Mouse (Mus musculus) kidney, embryonic 15.5 days (tissue): Measurements from ENCODE around the gene Nemf. TPM values are rescaled to one million over a fixed set of nuclear protein-coding genes. Genes with fewer than 3 reads are reported as not detected.
"Not testable (repeated sequence)": the region's sequence is repeated elsewhere in the genome, so short reads cannot be mapped to it uniquely, and the experiment has no call there.

ENCODE experiments used
- ATAC-seq: fragments of 200-750 bp; cut with Nextera tagmentation; replicated peaks from 2 replicates; pipeline ENCODE4 v1.8.0; 2017; ENCODE audit warnings: moderate TSS enrichment; ENCODE audit not compliant: low FRiP score
- H3K27ac ChIP-seq: fragments of 300-500 bp; sonication (generic); 2 replicates; pipeline ENCODE4 v1.5.1; 2015; ENCODE audit warnings: mild to moderate bottlenecking, inconsistent platforms
- H3K27me3 ChIP-seq: fragments of 300-500 bp; sonication (generic); 2 replicates; pipeline ENCODE4 v1.6.1; 2015; ENCODE audit warnings: inconsistent platforms
- H3K36me3 ChIP-seq: fragments of 300-500 bp; sonication (generic); 2 replicates; pipeline ENCODE4 v1.6.1; 2015; ENCODE audit warnings: inconsistent platforms
- H3K4me1 ChIP-seq: fragments of 300-500 bp; sonication (generic); 2 replicates; pipeline ENCODE4 v1.6.1; 2015; ENCODE audit warnings: inconsistent platforms
- H3K4me2 ChIP-seq: fragments of 300-500 bp; sonication (generic); 2 replicates; pipeline ENCODE4 v1.6.1; 2015; ENCODE audit warnings: moderate library complexity, mild to moderate bottlenecking, inconsistent platforms
- H3K4me3 ChIP-seq: fragments of 300-500 bp; sonication (generic); replicated peaks from 2 replicates; pipeline ENCODE4 v1.5.1; 2015; ENCODE audit warnings: mild to moderate bottlenecking, inconsistent platforms
- H3K9ac ChIP-seq: fragments of 300-500 bp; sonication (generic); 2 replicates; pipeline ENCODE4 v1.6.1; 2015; ENCODE audit warnings: mild to moderate bottlenecking, inconsistent platforms
- H3K9me3 ChIP-seq: fragments of 300-500 bp; sonication (generic); replicated peaks from 2 replicates; pipeline ENCODE4 v1.6.1; 2016; ENCODE audit warnings: inconsistent platforms
- WGBS: fragments of 180-500 bp; shearing (Covaris S2); methylation state at CpG from one replicate; pipeline ENCODE4 v1.1.7; 2015; ENCODE audit warnings: mixed read lengths; 5-methylcytosine and 5-hydroxymethylcytosine counted together
- polyA plus RNA-seq: library from polyadenylated mRNA; unstranded; fragments of >200 nt; fragmentation: Nextera tagmentation; extraction: Ambion mirVana; gene quantifications from 2 replicates; pipeline ENCODE4 v1.2.1, GENCODE M21; 2015

The Nemf gene
- 87.0 and 91.6 TPM in 2 replicates for polyA plus RNA-seq

DNA sequence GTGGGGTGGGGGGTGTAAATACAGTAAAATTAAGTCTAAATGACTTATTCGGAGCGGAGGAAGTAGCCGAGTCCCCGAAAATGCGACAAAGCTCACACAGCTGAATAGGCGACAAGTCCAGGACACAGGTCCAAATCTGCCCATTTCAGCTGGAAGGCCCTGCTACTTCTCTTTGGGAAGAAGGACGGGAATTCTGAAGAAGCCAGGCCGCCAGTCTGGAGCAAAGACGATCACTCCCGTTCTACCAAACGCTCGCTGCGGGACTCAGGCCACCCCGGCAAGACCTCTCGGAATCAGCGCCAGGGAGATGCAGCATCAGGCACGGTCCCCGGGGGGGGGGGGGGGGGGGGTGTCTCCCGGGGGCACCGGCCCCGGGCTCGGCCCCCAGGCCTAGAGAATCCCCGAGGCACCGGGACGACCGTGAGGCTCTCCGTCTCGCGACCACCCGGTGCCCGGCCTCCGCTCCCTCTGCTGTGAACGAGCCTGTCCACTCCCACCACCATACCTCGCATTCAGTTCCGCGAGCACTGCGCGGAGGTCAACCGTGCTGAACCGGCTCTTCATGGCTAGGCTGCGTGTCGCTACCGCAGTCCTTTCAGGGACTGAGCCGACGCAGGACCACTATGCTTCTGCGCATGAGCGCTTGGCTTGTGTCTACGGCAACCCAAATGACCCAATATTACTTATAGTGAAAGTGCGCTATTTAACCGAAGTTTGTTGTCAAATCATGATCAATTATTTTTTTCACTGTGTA lies at the start of gene Nemf:
Nemf (minus strand) TSS at position 620 of the 754 bp plus-strand sequence.
- H3K4me2 ChIP-seq: peak within 1 kb of the TSS; percentile 76
- H3K9me3 ChIP-seq: no peaks in the 10 kb centered on the region
- peak within 1 kb of the TSS; percentile 81 for H3K4me3 ChIP-seq
- peak within 1 kb of the TSS; percentile 90 for H3K27ac ChIP-seq
- 1% methylated on average over 39 of the region's 50 CpGs for WGBS
- H3K4me1 ChIP-seq: peaks cover 10% of the 10 kb centered on the region
- peaks cover 28% of the 10 kb centered on the region for H3K36me3 ChIP-seq
- no peaks in the 10 kb centered on the region for H3K27me3 ChIP-seq
- ATAC-seq: peak; percentile 76
- H3K9ac ChIP-seq: peak within 1 kb of the TSS; percentile 88

DNA sequence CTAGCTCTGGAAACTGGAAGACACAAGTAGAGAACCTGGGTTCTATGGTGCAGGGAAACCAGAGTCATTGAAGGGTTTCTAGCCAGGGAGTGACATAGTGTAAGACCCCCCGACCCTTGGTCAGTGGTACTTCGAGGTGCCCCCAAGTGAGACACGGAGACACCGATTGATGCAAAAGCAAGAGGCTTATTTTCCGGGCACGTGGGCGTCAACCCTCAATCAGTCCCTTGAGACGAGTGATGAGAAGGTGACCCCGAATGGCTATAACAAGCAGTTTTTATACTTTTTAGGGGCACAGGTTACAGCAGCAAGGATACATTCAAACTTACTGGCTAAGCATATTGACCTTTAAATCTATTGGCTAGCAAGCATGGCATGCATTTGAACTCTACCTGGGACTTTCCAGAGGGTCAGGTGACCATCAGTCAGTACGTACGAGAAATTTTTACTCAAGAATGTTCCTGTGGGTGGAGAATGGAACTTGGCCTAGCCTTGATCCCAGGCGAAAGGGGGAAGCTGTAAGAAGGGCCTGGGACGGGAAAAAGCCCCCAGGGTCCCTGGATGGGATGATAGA lies 45.7 kb upstream of the Nemf start:
- H3K36me3 ChIP-seq: no peaks in the 10 kb centered on the region
- H3K27me3 ChIP-seq: no peaks in the 10 kb centered on the region
- WGBS: 83% methylated on average over 13 of the region's 13 CpGs
- no peak for ATAC-seq
- H3K9me3 ChIP-seq: no peaks in the 10 kb centered on the region
- H3K27ac ChIP-seq: no peak overlapping the region
- H3K4me3 ChIP-seq: no peak overlapping the region
- no peak overlapping the region for H3K4me2 ChIP-seq
- peaks cover 3% of the 10 kb centered on the region; the same call in 1 of the 2 replicates for H3K4me1 ChIP-seq
- no peak overlapping the region for H3K9ac ChIP-seq

DNA sequence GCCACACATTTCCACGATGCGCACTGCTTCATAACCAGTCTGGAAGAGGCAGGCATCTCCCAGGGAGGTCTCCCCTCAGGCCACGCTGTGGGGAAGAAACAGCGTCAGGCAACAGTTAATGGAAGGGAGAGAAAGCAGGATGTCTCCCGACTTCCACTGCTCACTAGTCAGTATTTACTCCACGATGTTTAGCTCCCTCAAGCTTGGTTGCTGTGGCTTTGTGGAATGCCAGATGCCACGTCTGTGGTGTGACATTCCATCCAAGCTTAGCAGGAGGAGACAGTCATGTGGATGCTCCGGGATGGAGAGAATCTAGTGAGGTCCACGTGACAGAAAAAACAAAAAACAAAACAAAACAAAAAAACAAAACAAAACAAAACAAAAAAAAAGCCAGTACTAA lies 45.1 kb upstream of the Nemf start:
- Histone ChIP-seq H3K4me2 (no peak overlapping the region), H3K9me3 (no peaks in the 10 kb centered on the region), H3K4me1 (peaks cover 3% of the 10 kb centered on the region; the same call in 1 of the 2 replicates), H3K27me3 (no peaks in the 10 kb centered on the region), H3K27ac (no peak overlapping the region), H3K9ac (no peak overlapping the region), H3K36me3 (no peaks in the 10 kb centered on the region), H3K4me3 (no peak overlapping the region)
- ATAC-seq: no peak
- 65% methylated on average over 9 of the region's 9 CpGs for WGBS

- Histone ChIP-seq H3K4me1 (peaks cover 3% of the 10 kb centered on the region; the same call in 1 of the 2 replicates), H3K4me3 (no peak overlapping the region), H3K27ac (no peak overlapping the region), H3K9me3 (no peaks in the 10 kb centered on the region), H3K36me3 (no peaks in the 10 kb centered on the region), H3K9ac (no peak overlapping the region), H3K4me2 (no peak overlapping the region), H3K27me3 (no peaks in the 10 kb centered on the region)
- WGBS: 14% methylated on average over 2 of the region's 2 CpGs
- ATAC-seq: no peak
Observed at GRCm38 (mm10) chr12:69400871-69401286, 43.9 kb upstream of the Nemf start.

DNA sequence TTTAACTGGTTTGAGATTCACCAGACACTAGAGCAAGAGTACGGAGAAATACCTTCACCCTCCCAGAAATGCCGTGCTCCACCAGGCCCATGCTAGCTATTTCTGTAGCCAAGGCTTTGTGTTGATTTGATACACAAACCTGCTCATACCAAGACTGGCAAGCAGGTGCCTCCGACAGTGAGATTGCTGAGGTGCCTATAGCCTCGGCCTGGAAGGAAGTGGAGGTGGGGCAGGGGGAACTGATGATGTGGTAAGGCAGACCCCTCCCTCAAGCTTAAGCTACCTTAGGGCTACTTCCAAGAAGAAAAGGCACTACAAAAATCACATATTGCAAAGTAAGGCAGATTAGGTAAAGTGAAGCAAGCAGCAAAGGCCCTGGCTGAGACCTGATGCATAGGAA lies 43.4 kb upstream of the Nemf start:
- peaks cover 3% of the 10 kb centered on the region; the same call in 1 of the 2 replicates for H3K4me1 ChIP-seq
- H3K4me3 ChIP-seq: no peak overlapping the region
- H3K27ac ChIP-seq: no peak overlapping the region
- no peak overlapping the region for H3K9ac ChIP-seq
- H3K4me2 ChIP-seq: no peak overlapping the region
- H3K36me3 ChIP-seq: no peaks in the 10 kb centered on the region
- 77% methylated on average over 4 of the region's 4 CpGs for WGBS
- H3K9me3 ChIP-seq: no peaks in the 10 kb centered on the region
- H3K27me3 ChIP-seq: no peaks in the 10 kb centered on the region
- no peak for ATAC-seq

DNA sequence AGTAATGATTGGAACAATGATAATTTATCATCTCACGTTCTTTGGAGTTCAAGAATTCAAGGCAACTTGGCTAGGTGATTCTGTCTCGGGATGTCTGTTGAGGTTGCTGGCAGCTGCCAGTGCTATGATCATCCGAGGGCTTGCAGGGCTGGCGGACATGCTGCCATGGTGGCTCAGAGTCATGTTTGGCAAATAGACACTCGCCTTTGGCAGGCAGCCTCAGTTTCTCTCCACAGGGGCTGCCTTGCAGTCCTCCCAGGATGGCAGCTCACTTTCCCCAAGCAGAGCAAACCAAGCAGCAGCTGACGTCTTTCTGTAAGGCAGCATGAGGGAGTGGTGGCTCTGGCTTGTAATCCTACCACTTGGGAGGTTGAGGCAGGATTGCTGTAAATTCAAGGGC lies 37.5 kb upstream of the Nemf start:
- H3K4me3 ChIP-seq: no peak overlapping the region
- H3K4me2 ChIP-seq: no peak overlapping the region
- H3K9ac ChIP-seq: no peak overlapping the region
- H3K9me3 ChIP-seq: no peaks in the 10 kb centered on the region
- H3K4me1 ChIP-seq: peaks cover 7% of the 10 kb centered on the region; the same call in 1 of the 2 replicates
- H3K36me3 ChIP-seq: no peaks in the 10 kb centered on the region
- no peaks in the 10 kb centered on the region for H3K27me3 ChIP-seq
- ATAC-seq: no peak
- WGBS: 86% methylated on average over 6 of the region's 6 CpGs
- H3K27ac ChIP-seq: no peak overlapping the region

DNA sequence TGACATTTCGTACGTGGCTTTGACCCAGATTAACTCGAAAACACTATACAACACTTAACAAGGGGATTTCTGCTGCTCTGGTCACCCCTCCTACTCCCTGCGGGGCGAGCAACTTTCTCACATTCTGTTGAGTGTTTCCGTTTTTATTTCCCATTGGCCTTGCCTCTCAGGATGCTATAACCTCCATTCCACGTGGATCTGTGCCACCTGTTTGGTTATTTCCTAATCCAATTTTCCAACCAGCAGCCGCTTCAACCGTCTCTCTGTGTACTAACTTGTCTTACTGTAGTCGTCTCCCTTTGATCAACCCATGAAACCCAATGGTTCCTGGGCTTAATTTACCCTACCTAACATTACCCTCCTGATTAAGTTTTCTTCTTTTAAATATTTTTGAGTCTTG lies 36.1 kb upstream of the Nemf start:
- H3K4me1 ChIP-seq: peaks cover 10% of the 10 kb centered on the region; the same call in 1 of the 2 replicates
- WGBS: 72% methylated on average over 10 of the region's 10 CpGs
- H3K27ac ChIP-seq: no peak overlapping the region
- H3K4me3 ChIP-seq: no peak overlapping the region
- no peaks in the 10 kb centered on the region for H3K27me3 ChIP-seq
- no peaks in the 10 kb centered on the region for H3K9me3 ChIP-seq
- H3K36me3 ChIP-seq: no peaks in the 10 kb centered on the region
- no peak overlapping the region for H3K9ac ChIP-seq
- no peak for ATAC-seq
- H3K4me2 ChIP-seq: no peak overlapping the region

GRCm38 (mm10) chr12:69390000-69390698 lies 33.2 kb upstream of the Nemf start:
- no peaks in the 10 kb centered on the region for H3K36me3 ChIP-seq
- H3K4me2 ChIP-seq: no peak overlapping the region
- H3K4me1 ChIP-seq: peaks cover 10% of the 10 kb centered on the region; the same call in 1 of the 2 replicates
- no peak overlapping the region for H3K27ac ChIP-seq
- 69% methylated on average over 7 of the region's 7 CpGs for WGBS
- H3K4me3 ChIP-seq: no peak overlapping the region
- no peaks in the 10 kb centered on the region for H3K27me3 ChIP-seq
- no peaks in the 10 kb centered on the region for H3K9me3 ChIP-seq
- 0 out of 2 replicates have a peak, but pooled peaks have one; percentile 4 for ATAC-seq
- H3K9ac ChIP-seq: no peak overlapping the region

DNA sequence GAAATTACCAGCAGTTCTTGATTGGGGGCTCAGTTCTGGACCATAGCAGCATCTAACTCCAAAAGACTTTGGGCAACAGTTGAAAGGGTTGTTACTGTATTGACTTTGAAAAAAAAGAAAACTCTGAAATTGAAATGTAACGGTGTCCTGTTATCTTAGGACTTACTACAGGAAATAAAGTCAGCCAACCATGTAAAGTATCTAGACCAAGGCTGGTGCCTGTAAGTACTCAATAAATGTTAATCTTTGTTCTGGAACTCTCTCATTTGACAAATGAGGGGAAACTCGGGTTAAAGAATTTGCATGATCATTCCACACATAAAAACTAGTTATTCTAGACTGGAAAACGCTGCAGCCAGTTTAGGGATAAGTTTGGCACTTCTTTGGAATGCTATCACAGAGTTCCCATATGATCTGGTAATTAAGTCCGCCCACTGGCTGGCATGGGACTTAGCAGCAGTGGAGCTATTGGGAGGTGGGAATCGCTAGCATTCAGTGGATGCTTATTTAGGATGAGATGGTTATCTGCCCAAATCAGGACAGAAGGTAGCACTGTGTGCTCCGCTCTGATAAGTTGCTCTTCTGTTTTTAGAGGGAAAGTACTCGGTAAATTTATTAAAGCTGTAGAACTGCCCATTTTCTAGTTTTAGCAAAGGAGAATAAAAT lies 32.4 kb upstream of the Nemf start:
- H3K4me3 ChIP-seq: no peak overlapping the region
- no peaks in the 10 kb centered on the region for H3K9me3 ChIP-seq
- H3K4me2 ChIP-seq: no peak overlapping the region
- no peak overlapping the region for H3K9ac ChIP-seq
- H3K36me3 ChIP-seq: no peaks in the 10 kb centered on the region
- 49% methylated on average over 7 of the region's 7 CpGs for WGBS
- no peak overlapping the region for H3K27ac ChIP-seq
- peaks cover 10% of the 10 kb centered on the region; the same call in 1 of the 2 replicates for H3K4me1 ChIP-seq
- ATAC-seq: no peak
- no peaks in the 10 kb centered on the region for H3K27me3 ChIP-seq

- Histone ChIP-seq H3K36me3 (no peaks in the 10 kb centered on the region), H3K4me2 (no peak overlapping the region), H3K27me3 (no peaks in the 10 kb centered on the region), H3K4me1 (peaks cover 10% of the 10 kb centered on the region; the same call in 1 of the 2 replicates), H3K9ac (no peak overlapping the region), H3K9me3 (no peaks in the 10 kb centered on the region), H3K4me3 (no peak overlapping the region), H3K27ac (no peak overlapping the region)
- ATAC-seq: no peak
- WGBS: 84% methylated on average over 10 of the region's 10 CpGs
Observed at GRCm38 (mm10) chr12:69388321-69388869, 31.4 kb upstream of the Nemf start.

DNA sequence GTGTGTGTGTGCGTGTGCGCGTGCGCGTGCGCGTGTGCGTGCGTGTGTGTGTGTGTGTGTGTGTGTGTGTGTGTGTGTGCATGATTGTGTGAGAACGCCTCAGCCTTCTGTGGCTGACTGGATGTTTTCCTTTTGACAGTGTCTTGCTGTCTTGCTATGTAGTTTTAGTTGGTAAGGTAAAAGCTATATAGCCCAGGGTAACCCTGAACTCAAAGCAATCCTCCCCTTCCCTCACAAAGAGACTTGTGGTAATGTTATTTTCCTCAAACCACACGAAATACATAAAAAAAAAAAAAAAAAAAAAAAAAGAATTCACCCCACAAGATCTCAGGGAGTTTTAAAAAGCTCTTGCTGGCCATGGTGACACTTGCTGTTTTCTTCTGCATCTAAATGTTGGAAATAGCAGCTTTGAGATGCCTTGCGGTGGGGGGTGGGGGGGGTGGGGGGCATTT lies 29.3 kb upstream of the Nemf start:
- not testable (repeated sequence) for H3K27me3 ChIP-seq, H3K4me1 ChIP-seq, H3K36me3 ChIP-seq, H3K4me3 ChIP-seq, H3K9me3 ChIP-seq, ATAC-seq, H3K27ac ChIP-seq, H3K4me2 ChIP-seq, H3K9ac ChIP-seq
- WGBS: 71% methylated on average over 12 of the region's 12 CpGs
